Mouse (Mus musculus) lung, embryonic 14.5 days (tissue): ENCODE measurements around the gene Lrrc1. TPM values are rescaled to one million over a fixed set of nuclear protein-coding genes. Genes with fewer than 3 reads are reported as not detected.

Experiments used
- ATAC-seq: fragments of 200-750 bp; cut with Nextera tagmentation; 2 replicates; pipeline ENCODE4 v1.8.0; 2017; ENCODE audit warnings: mild to moderate bottlenecking, moderate TSS enrichment, moderate library complexity; ENCODE audit not compliant: insufficient read depth
- DNase-seq: peaks from one replicate; pipeline ENCODE4 v3.0.0-alpha.2; 2015
- H3K27ac ChIP-seq: fragments of 300-500 bp; sonication (generic); 2 replicates; pipeline ENCODE4 v1.5.1; 2014; ENCODE audit warnings: low read depth, mild to moderate bottlenecking, moderate library complexity
- H3K27me3 ChIP-seq: fragments of 300-500 bp; sonication (generic); 2 replicates; pipeline ENCODE4 v1.6.1; 2014; ENCODE audit warnings: low read length, control low read depth; ENCODE audit not compliant: insufficient read depth
- H3K36me3 ChIP-seq: fragments of 300-500 bp; sonication (generic); 2 replicates; pipeline ENCODE4 v1.6.1; 2014; ENCODE audit warnings: control low read depth; ENCODE audit not compliant: insufficient read depth
- H3K4me1 ChIP-seq: fragments of 300-500 bp; sonication (generic); 2 replicates; pipeline ENCODE4 v1.6.1; 2014; ENCODE audit warnings: antibody characterized with exemption, control low read depth; ENCODE audit not compliant: insufficient read depth
- H3K4me2 ChIP-seq: fragments of 300-500 bp; sonication (generic); 2 replicates; pipeline ENCODE4 v1.6.1; 2014; ENCODE audit warnings: mild to moderate bottlenecking
- H3K4me3 ChIP-seq: fragments of 300-500 bp; sonication (generic); 2 replicates; pipeline ENCODE4 v1.5.1; 2014; ENCODE audit warnings: low read depth, low read length
- H3K9ac ChIP-seq: fragments of 300-500 bp; sonication (generic); 2 replicates; pipeline ENCODE4 v1.6.1; 2014
- H3K9me3 ChIP-seq: fragments of 300-500 bp; sonication (generic); 2 replicates; pipeline ENCODE4 v1.6.1; 2016; ENCODE audit warnings: low read depth, low read length, control low read depth
- CTCF ChIP-seq: IDR thresholded peaks from 2 replicates; pipeline ENCODE4 v1.5.1; 2016; ENCODE audit warnings: antibody characterized with exemption, low read depth
- whole genome bisulfite sequencing: fragments of 180-500 bp; shearing (Covaris S2); extraction: QIAGEN DNeasy Blood & Tissue Kit; methylation state at CpG from one replicate; pipeline ENCODE4 v1.1.7; 2014; 5-methylcytosine and 5-hydroxymethylcytosine counted together
- polyA plus RNA-seq: library from polyadenylated mRNA; unstranded; fragments of >200 nt; fragmentation: Nextera tagmentation; extraction: Ambion mirVana; gene quantifications from 2 replicates; pipeline ENCODE4 v1.2.1, GENCODE M21; 2014

Gene Lrrc1
- polyA plus RNA-seq, 1 experiment from 2014 or later: 9.5 TPM

DNA sequence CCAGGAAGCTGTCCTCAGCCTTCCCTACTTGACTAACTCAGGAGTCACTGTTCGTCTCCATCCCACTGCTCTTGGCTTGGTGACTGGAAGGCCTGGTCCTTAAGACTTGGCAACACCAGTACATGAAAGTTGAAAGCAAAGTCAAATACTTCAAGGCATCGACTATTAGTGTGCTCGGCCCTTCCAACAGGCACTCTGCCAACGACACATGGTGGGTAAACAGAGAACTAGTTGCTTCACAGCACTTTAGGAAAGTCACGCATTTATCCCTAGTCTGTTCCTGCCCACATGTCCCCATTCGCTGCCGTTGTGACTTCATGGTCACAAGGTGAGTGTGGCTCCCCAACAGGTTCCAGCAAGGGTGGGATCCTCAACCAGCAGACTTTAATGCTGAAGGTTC is 57.2 kb downstream of the Lrrc1 start:
- WGBS: 43% methylated on average over 7 of the region's 7 CpGs
- Histone ChIP-seq H3K4me1 (peaks cover 10% of the 10 kb centered on the region; the same call in 1 of the 2 replicates), H3K9me3 (no peaks in the 10 kb centered on the region), H3K4me3 (no peak overlapping the region), H3K27me3 (no peaks in the 10 kb centered on the region), H3K36me3 (no peaks in the 10 kb centered on the region), H3K9ac (no peak overlapping the region), H3K4me2 (no peak overlapping the region), H3K27ac (no peak overlapping the region)
- TF ChIP-seq CTCF: no peak
- ATAC-seq (no peak), DNase-seq (peak; percentile 71)

DNA sequence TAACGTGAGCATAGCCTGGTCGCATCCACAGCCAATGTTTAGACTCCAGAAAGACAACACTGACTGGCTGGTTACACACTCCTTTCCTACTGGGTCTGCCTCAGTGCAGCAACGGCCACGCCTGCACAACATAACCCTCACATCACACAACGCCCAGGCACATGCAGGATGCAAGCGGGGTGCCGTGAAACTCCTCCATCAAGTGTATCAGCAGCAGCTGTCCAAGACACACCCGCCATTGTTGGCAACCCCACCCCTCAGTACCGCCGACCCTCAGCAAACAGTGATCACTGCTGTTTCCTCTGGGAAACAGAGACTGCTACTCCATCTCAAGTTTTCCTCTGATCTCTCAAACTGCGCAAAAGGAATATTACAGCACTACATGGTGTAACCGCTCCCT is 58.8 kb downstream of the Lrrc1 start:
- H3K27me3 ChIP-seq: no peaks in the 10 kb centered on the region
- DNase-seq: peak; percentile 44
- H3K4me3 ChIP-seq: no peak overlapping the region
- H3K4me1 ChIP-seq: peaks cover 10% of the 10 kb centered on the region; the same call in 1 of the 2 replicates
- H3K9ac ChIP-seq: no peak overlapping the region
- H3K4me2 ChIP-seq: no peak overlapping the region
- H3K36me3 ChIP-seq: no peaks in the 10 kb centered on the region
- H3K27ac ChIP-seq: no peak overlapping the region
- ATAC-seq: peak; percentile 35; the same call in 1 of the 2 replicates
- no peaks in the 10 kb centered on the region for H3K9me3 ChIP-seq
- WGBS: 56% methylated on average over 12 of the region's 12 CpGs
- no peak for TF ChIP-seq CTCF

DNA sequence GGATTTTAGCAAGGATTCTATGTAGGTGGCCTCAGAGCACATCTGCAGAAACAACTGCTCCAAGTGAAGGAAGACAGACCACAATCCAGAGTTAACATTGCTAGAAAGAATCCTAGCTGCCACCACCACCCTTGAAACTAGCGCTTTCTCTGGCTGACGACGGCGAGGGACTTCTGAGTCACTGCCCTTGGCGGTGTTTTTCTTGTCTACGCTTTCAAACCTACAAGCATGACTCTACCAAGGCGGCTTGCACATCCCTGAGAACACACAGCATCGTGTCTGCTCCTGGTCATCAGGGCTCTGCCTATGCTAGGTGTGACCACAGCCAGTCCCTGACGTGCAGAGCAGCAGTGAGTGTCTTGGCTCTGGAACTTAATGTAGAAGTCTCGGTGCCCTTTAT is 59.9 kb downstream of the Lrrc1 start:
- DNase-seq (no peak), ATAC-seq (no peak)
- Histone ChIP-seq H3K36me3 (no peaks in the 10 kb centered on the region), H3K27me3 (no peaks in the 10 kb centered on the region), H3K9me3 (no peaks in the 10 kb centered on the region), H3K4me2 (no peak overlapping the region), H3K27ac (no peak overlapping the region), H3K4me1 (peaks cover 10% of the 10 kb centered on the region; the same call in 1 of the 2 replicates), H3K9ac (no peak overlapping the region), H3K4me3 (no peak overlapping the region)
- TF ChIP-seq CTCF: no peak
- 85% methylated on average over 10 of the region's 10 CpGs for WGBS

DNA sequence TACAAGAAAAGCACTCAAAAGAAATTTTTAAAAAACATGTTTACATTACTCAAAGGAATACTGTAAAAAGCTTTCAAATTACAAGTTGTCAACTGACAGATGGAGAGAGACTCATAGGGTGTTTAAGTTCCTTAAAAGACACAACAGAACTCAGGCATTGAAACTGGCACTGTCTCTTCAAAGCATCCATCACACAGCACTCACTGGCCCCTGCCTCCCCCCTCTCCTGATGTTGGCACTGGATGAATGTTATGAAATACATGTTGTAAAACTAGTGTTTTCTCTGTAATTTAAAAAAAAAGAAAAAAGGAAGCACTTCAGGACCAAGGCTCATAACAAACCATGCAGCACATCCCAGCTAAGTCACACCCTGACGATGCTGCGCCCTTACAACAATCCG is 61.1 kb downstream of the Lrrc1 start:
- ATAC-seq: peak; percentile 88
- Histone ChIP-seq H3K9me3 (no peaks in the 10 kb centered on the region), H3K9ac (no peak overlapping the region), H3K4me1 (peaks cover 10% of the 10 kb centered on the region; the same call in 1 of the 2 replicates), H3K36me3 (no peaks in the 10 kb centered on the region), H3K27me3 (no peaks in the 10 kb centered on the region), H3K27ac (no peak overlapping the region), H3K4me2 (no peak overlapping the region), H3K4me3 (no peak overlapping the region)
- TF ChIP-seq CTCF: no peak
- 44% methylated on average over 3 of the region's 3 CpGs for WGBS
- peak; percentile 87 for DNase-seq

DNA sequence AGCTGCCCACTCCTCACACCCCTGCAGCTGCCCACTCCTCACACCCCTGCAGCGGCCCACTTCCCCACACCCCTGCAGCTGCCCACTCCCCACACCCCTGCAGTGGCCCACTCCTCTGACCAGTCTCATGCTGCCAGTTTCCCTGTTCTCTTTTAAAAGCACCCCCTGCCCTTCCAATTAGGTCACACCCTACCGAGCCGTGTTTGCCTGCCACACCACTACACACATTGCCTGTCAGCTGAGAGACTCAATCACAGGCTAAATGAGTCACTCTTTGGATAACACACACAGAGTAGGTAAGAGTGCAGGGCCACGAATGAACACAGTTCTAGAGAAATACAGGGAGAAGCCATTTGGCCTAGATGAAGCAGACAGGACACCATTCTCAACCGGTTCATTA is 62.4 kb downstream of the Lrrc1 start:
- no peak for ATAC-seq
- TF ChIP-seq CTCF: no peak
- no peak for DNase-seq
- WGBS: 55% methylated on average over 5 of the region's 5 CpGs
- peaks cover 10% of the 10 kb centered on the region; the same call in 1 of the 2 replicates for H3K4me1 ChIP-seq
- H3K4me3 ChIP-seq: no peak overlapping the region
- no peaks in the 10 kb centered on the region for H3K27me3 ChIP-seq
- no peak overlapping the region for H3K9ac ChIP-seq
- H3K4me2 ChIP-seq: no peak overlapping the region
- no peak overlapping the region for H3K27ac ChIP-seq
- H3K36me3 ChIP-seq: no peaks in the 10 kb centered on the region
- no peaks in the 10 kb centered on the region for H3K9me3 ChIP-seq

DNA sequence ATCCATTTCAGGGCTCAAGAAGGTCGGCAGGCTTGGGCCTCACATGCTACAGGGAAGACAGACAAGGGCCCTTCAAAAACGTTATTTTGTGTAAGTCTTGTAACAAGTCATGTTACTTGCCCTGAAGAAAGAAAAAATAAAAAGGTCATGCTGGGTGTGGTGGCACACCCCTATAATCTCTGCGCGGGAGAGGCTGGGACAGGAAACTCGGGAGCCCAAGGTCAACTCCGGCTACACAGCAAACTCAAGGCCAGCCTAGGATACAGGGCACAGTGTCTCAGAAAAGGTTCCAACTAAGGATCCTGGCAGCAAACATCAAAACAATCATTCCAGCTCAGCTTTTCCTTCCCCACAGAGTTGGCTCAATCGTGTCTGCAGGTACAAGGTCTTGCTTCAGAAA is 63.3 kb downstream of the Lrrc1 start:
- no peak overlapping the region for H3K27ac ChIP-seq
- no peaks in the 10 kb centered on the region for H3K27me3 ChIP-seq
- TF ChIP-seq CTCF: no peak
- ATAC-seq (no peak), DNase-seq (no peak)
- H3K9ac ChIP-seq: no peak overlapping the region
- no peaks in the 10 kb centered on the region for H3K36me3 ChIP-seq
- no peak overlapping the region for H3K4me3 ChIP-seq
- WGBS: 46% methylated on average over 7 of the region's 7 CpGs
- H3K9me3 ChIP-seq: no peaks in the 10 kb centered on the region
- H3K4me2 ChIP-seq: no peak overlapping the region
- peaks cover 10% of the 10 kb centered on the region; the same call in 1 of the 2 replicates for H3K4me1 ChIP-seq

DNA sequence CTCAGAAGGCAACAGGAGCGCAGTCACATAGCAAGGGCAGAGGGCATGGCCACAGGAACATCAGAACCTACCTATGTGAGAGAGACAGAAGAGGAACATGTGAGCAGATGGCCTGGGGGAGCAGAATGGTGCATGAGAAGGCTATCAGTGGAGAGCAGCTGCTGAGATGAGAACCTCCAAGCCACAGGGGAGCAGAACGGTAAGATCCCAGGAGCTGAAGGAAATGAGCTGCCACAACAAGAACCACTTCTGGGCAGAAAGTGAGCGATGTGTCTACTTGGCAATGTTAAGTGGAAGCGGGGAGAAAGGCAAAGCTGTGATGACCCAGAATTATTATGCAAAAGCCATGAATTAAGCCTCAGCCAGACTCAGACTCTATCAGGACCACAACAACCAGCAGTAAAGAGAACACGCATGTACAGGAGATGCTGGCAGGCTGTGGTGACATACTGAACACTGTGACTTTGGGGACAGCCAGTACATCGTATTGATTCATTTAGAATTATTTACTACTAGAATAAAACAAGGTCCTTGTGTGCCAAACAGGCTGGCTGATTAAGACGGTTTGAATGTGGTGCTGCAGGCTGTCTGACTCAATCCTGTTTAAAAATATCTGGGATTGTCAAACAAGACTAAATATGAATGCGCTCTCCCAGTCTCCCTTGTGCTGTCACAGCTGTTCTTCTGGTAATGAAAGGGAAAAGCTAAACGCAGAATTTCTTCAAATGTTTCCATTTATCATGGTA is 63.9 kb downstream of the Lrrc1 start:
- peaks cover 10% of the 10 kb centered on the region; the same call in 1 of the 2 replicates for H3K4me1 ChIP-seq
- no peak overlapping the region for H3K4me2 ChIP-seq
- H3K9me3 ChIP-seq: no peaks in the 10 kb centered on the region
- no peak overlapping the region for H3K9ac ChIP-seq
- H3K27ac ChIP-seq: no peak overlapping the region
- WGBS: 48% methylated on average over 9 of the region's 9 CpGs
- no peak overlapping the region for H3K4me3 ChIP-seq
- no peaks in the 10 kb centered on the region for H3K36me3 ChIP-seq
- DNase-seq (peak; percentile 45), ATAC-seq (peak; percentile 32; the same call in 1 of the 2 replicates)
- no peak for TF ChIP-seq CTCF
- H3K27me3 ChIP-seq: no peaks in the 10 kb centered on the region
